Comparison of ENCODE assay signal across 8 mouse cellular contexts in genomic region chrX:71381571-71381970, GRCm38 (mm10). TPM values are rescaled to one million over a fixed set of nuclear protein-coding genes. Genes with fewer than 3 reads are reported as not detected.
DNase-seq lines count a peak whose midpoint lies in the region; ATAC-seq and TF ChIP-seq lines count a peak whose summit lies in the region.

No protein-coding gene starts in this region.

- no peaks in the 10 kb centered on the region for H3K27me3 ChIP-seq in heart, embryonic 12.5 days (replicated peaks)
- H3K27me3 ChIP-seq in G1E (ENCODE audit: insufficient read depth, low read length) = no peaks in the 10 kb centered on the region
- H3K27me3 ChIP-seq in lung, postnatal 0 days (replicated peaks; ENCODE audit: insufficient read depth, low read length) = no peaks in the 10 kb centered on the region

- no peak overlapping the region for H3K4me2 ChIP-seq in heart, embryonic 12.5 days
- no peak overlapping the region for H3K4me2 ChIP-seq in lung, postnatal 0 days (replicated peaks; ENCODE audit: low read depth, low read length)

- no peak for TF ChIP-seq EP300 in lung, postnatal 0 days (IDR thresholded peaks at IDR 0.05)

- no peaks in the 10 kb centered on the region for H3K4me1 ChIP-seq in heart, embryonic 12.5 days (replicated peaks)
- no peaks in the 10 kb centered on the region for H3K4me1 ChIP-seq in G1E (ENCODE audit: insufficient read depth, low read depth, low read length)
- no peaks in the 10 kb centered on the region for H3K4me1 ChIP-seq in lung, postnatal 0 days (ENCODE audit: insufficient read depth, low read depth, low read length)

- TF ChIP-seq CTCF in G1E (IDR thresholded peaks at IDR 0.05; ENCODE audit: low read depth, low read length) = 0 out of 2 replicates have a peak, but pooled peaks have one; percentile 7
- TF ChIP-seq CTCF in lung, postnatal 0 days (IDR thresholded peaks at IDR 0.05) = peak; percentile 74

- H3K9ac ChIP-seq in heart, embryonic 12.5 days = no peak overlapping the region
- no peak overlapping the region for H3K9ac ChIP-seq in lung, postnatal 0 days (replicated peaks; ENCODE audit: low read depth)

- H3K4me3 ChIP-seq in heart, embryonic 12.5 days = no peak overlapping the region
- H3K4me3 ChIP-seq in G1E (ENCODE audit: low read depth, low read length) = no peak overlapping the region
- H3K4me3 ChIP-seq in lung, postnatal 0 days (ENCODE audit: low read depth, low read length) = no peak overlapping the region

- H3K9me3 ChIP-seq in heart, embryonic 12.5 days (replicated peaks) = no peaks in the 10 kb centered on the region
- no peaks in the 10 kb centered on the region for H3K9me3 ChIP-seq in G1E (replicated peaks)
- no peaks in the 10 kb centered on the region for H3K9me3 ChIP-seq in lung, postnatal 0 days (ENCODE audit: low read length)

- ATAC-seq in heart, embryonic 12.5 days (ENCODE audit: insufficient number of reproducible peaks, low FRiP score) = no peak
- ATAC-seq in G1E (ENCODE audit: extremely low read depth, insufficient number of reproducible peaks, low FRiP score, poor library complexity, severe bottlenecking) = no peak
- ATAC-seq in lung, postnatal 0 days = peak; percentile 23; the same call in 1 of the 2 replicates

- DNase-seq in heart, adult 11 months = peak; percentile 64
- peak; percentile 37 for DNase-seq in 3T3-L1 (ENCODE audit: low read depth, low spot score)
- no peak for DNase-seq in G1E (ENCODE audit: low spot score)
- DNase-seq in embryo, embryonic 11 days = peak; percentile 34
- DNase-seq in lung, postnatal 0 days (ENCODE audit: low spot score) = peak; percentile 58
- DNase-seq in thymus, postnatal 0 days (ENCODE audit: low spot score) = peak; percentile 47
- no peak for DNase-seq in urinary bladder, postnatal 25 days (ENCODE audit: low spot score)

- WGBS in heart, embryonic 12.5 days = 29% methylated on average over 5 of the region's 5 CpGs
- WGBS in lung, postnatal 0 days = 39% methylated on average over 5 of the region's 5 CpGs

- no peak overlapping the region for H3K27ac ChIP-seq in heart, embryonic 12.5 days (ENCODE audit: poor library complexity, severe bottlenecking)
- H3K27ac ChIP-seq in lung, postnatal 0 days (ENCODE audit: low read length) = no peak overlapping the region

- no peaks in the 10 kb centered on the region for H3K36me3 ChIP-seq in heart, embryonic 12.5 days
- peaks cover 19% of the 10 kb centered on the region for H3K36me3 ChIP-seq in G1E (replicated peaks)
- no peaks in the 10 kb centered on the region for H3K36me3 ChIP-seq in lung, postnatal 0 days (ENCODE audit: insufficient read depth, low read length)

RNA-seq across cellular contexts. Expression of gene Mtmr1, which starts 17.0 kb away (rescaled TPM):
- polyA plus RNA-seq in heart, embryonic 12.5 days (2016; fragmentation: Nextera tagmentation; extraction: Ambion mirVana) = 12.8 and 15.7 TPM in 2 replicates
- 32.8 and 38.2 TPM in 2 replicates for total RNA-seq in G1E (2014; fragmentation: Nextera tagmentation)
- total RNA-seq in G1E (2017) = 32.3 and 34.6 TPM in 2 replicates
- polyA plus RNA-seq in G1E (2012) = 4.3 and 5.4 TPM in 2 replicates
- polyA plus RNA-seq in lung, postnatal 0 days (2015; fragmentation: Nextera tagmentation; extraction: Ambion mirVana) = 7.6 TPM in 2 replicates
- 18.6 and 22.2 TPM in 2 replicates for polyA plus RNA-seq in thymus, postnatal 0 days (2015; fragmentation: Nextera tagmentation; extraction: Ambion mirVana)

Comparison
In these comparisons a context has a peak if more than half of its experiments do, and no peak if none do; other contexts are left out.
1. DNase-seq: peak in heart, adult 11 months (single experiment), 3T3-L1 (single experiment), embryo, embryonic 11 days (single experiment), lung, postnatal 0 days (single experiment) and thymus, postnatal 0 days (single experiment); none in G1E (single experiment) and urinary bladder, postnatal 25 days (single experiment).